Mouse (Mus musculus): ENCODE results near the gene Pigk.

DNA sequence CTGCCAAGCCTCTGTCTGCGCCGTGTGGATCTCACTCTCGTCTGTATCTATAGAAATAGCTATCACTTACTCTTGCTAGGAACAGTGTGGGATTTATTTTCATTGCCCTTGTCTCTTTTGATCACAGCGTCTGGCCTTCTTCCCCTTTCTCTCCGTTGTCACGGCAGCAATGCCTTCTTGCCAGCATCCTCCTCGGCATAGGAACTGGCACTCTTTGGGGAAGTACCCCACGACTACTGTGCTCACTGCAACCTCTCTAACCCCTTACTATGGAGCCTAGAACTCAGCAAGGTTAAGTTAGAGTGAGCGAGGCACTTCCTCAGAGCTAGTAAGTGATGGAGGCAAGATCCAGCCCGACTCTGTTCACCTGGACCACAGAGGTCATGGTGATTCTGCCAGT is 191.9 kb downstream of the Pigk start:
- TF ChIP-seq POLR2A (IDR thresholded peaks at IDR 0.05; ENCODE audit: insufficient read depth, low read depth, low read length) = no peak
- TF ChIP-seq CTCF (IDR thresholded peaks at IDR 0.05) = no peak
- TF ChIP-seq EP300 (IDR thresholded peaks at IDR 0.05; ENCODE audit: insufficient read depth, low read depth, low read length) = no peak

Measured in heart, adult 2 months (tissue).